Mouse (Mus musculus) thymus, postnatal 25 days (tissue): Measurements from ENCODE around the gene Tom1l2.

ENCODE experiments used
- DNase-seq: peaks from one replicate; pipeline ENCODE4 v3.0.0; 2022

Gene Tom1l2

DNA sequence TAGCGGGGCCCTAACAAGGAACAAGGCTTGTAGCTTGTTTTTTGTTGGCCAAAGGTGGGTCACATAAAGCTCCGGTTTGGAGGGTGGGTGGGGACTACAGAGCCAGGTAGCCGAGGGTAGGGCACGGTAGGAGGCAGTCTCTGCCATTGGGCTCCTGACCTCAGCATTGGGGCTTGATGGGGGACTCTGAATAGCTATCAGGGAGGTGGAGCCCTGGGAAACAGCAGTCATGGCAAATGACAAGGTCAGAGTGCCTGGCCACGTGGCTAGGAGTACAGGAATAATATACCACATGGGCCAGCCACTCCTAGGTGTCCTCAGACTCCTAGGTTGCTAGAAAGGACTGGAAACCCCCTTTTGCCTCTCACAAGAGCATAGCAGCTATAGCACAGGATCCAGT lies 156.4 kb downstream of the Tom1l2 start:
- no peak for DNase-seq

DNA sequence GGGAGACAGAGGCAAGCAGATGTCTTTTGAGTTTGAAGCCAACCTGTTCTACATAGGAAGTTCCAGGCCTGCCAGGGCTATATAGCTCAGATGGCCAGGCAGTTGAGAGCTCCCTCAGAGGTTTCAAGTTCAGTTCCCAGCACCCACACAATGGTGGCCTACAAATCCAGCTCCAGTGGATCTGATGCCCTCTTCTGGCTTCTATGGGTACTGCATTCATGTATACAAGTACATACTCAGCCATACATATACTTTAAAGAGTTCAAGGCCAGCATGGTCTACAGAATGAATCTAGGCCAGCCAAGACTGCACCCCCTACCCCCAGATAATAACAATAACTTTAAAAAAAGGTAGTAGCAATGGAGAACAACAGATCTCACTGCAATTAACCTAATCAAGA lies 157.6 kb downstream of the Tom1l2 start:
- DNase-seq: no peak

DNA sequence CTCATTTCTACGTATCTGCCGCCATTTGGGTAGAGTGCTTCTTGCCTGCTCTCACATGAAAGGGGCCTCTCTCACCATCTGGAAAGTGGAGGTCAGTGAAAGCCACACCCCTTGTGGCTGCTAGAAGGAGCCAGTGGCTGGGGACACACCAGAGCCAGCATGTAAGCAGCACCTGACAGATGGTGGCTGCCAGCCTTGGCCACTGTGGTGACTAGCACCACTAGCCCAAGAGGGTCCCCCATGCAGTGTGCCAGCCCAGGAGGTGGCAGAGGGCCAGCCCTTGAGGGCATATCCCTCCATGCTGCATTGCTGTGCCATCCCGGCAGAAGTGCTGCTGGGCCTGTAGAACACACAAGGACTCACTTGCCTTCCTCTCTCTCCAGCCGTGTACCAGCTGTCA lies 159.1 kb downstream of the Tom1l2 start:
- peak; percentile 8 for DNase-seq

DNA sequence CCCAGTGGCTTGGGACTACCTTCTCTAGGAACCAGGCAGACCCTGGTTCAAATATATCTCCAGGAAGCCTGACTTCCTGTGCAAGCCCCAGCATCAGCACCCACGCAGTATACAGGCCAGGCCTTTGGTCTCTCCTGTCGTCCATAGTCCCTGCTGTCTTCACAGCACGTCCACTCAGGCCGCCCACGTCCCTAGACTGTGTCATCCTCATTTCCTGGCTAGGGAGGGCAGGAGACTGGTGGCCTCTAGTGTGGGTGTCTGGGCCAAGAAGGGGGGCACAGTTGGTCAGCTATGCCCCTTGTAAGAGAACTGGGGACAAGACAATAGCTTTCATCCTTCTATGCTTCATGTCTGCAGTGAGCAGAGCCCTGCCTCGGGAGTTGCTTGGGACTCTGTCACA lies 160.2 kb downstream of the Tom1l2 start:
- peak; percentile 2 for DNase-seq

DNA sequence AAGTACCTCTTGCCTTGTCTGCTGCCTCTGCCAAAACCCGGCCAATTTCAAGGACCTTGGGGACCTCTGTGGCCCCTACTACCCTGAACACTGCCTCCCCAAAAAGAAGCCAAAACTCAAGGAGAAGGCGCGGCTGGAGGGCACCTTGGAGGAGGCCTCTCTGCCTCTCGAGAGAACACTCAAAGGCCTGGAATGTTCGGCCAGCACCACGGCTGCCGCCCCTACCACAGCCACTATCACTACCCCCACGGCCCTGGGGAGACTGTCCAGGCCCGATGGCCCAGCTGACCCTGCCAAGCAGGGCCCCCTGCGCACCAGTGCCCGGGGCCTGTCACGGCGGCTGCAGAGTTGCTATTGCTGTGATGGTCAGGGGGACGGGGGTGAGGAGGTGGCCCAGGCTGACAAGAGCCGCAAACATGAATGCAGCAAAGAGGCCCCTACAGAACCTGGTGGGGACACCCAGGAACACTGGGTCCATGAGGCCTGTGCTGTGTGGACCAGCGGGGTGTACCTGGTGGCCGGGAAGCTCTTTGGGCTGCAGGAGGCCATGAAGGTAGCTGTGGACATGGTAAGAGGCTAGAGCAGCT lies 162.6 kb downstream of the Tom1l2 start:
- DNase-seq: peak; percentile 1

DNA sequence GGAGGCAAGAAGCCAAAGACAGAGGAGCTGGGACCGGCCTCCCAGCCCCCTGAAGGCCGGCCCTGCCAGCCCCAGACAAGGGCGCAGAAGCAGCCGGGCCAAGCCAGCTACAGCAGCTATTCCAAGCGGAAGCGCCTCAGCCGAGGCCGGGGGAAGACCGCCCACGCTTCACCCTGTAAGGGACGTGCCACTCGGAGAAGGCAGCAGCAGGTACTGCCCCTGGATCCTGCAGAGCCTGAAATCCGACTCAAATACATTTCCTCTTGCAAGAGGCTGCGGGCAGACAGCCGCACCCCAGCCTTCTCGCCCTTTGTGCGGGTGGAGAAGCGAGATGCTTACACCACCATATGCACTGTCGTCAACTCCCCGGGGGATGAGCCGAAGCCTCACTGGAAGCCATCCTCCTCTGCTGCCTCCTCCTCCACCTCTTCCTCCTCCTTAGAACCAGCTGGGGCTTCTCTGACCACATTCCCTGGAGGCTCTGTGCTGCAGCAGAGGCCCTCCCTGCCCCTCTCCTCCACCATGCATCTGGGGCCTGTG lies 163.1 kb downstream of the Tom1l2 start:
- DNase-seq: peak; percentile 6

DNA sequence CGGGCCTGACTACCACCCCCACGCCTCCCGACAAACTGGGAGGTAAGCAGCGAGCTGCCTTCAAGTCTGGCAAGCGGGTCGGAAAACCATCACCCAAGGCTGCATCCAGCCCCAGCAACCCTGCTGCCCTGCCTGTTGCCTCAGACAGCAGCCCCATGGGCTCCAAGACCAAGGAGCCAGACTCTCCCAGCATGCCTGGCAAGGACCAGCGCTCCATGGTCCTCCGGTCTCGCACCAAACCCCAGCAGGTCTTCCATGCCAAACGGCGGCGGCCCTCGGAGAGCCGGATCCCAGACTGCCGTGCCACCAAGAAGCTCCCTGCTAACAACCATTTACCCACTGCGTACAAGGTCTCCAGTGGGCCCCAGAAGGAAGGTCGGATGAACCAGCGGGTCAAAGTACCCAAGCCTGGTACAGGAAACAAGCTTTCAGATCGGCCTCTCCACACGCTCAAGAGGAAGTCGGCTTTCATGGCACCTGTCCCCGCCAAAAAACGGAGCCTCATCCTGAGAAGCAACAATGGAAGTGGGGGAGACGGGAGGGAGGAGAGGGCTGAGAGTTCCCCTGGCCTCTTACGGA lies 164.3 kb downstream of the Tom1l2 start:
- peak; percentile 42 for DNase-seq

DNA sequence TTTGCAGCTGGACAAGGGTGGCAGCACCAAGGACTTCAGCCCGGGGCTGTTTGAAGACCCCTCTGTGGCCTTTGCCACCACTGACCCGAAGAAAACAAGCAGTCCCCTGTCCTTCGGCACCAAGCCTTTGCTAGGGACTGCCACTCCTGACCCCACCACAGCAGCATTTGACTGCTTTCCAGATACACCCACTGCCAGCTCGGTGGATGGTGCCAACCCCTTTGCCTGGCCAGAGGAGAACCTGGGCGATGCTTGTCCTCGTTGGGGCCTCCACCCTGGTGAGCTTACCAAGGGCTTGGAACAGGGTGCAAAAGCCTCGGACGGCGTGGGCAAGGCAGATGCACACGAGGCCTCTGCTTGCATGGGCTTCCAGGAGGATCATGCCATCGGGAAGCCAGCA lies 165.6 kb downstream of the Tom1l2 start:
- no peak for DNase-seq

DNA sequence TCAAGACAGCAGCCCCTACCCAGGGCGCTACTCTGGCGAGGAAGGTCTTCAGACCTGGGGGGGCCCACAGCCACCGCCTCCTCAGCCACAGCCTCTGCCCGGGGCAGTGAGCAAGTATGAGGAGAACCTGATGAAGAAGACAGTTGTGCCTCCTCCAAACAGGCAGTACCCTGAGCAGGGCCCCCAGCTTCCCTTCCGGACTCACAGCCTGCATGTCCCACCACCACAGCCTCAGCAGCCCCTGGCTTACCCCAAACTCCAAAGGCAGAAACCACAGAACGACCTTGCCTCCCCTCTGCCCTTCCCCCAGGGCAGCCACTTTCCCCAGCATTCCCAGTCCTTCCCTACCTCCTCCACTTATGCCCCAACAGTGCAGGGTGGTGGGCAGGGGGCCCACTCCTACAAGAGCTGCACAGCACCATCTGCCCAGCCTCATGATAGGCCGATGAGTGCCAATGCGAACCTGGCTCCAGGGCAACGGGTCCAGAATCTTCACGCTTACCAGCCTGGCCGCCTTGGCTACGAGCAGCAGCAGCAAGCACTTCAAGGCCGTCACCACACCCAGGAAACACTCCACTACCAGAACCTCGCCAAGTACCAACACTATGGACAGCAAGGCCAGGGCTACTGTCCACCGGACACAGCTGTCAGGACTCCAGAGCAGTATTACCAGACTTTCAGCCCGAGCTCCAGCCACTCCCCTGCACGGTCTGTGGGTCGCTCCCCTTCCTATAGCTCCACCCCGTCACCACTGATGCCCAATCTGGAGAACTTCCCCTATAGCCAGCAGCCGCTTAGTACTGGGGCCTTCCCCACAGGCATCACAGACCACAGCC lies 167.1 kb downstream of the Tom1l2 start:
- peak; percentile 47 for DNase-seq

DNA sequence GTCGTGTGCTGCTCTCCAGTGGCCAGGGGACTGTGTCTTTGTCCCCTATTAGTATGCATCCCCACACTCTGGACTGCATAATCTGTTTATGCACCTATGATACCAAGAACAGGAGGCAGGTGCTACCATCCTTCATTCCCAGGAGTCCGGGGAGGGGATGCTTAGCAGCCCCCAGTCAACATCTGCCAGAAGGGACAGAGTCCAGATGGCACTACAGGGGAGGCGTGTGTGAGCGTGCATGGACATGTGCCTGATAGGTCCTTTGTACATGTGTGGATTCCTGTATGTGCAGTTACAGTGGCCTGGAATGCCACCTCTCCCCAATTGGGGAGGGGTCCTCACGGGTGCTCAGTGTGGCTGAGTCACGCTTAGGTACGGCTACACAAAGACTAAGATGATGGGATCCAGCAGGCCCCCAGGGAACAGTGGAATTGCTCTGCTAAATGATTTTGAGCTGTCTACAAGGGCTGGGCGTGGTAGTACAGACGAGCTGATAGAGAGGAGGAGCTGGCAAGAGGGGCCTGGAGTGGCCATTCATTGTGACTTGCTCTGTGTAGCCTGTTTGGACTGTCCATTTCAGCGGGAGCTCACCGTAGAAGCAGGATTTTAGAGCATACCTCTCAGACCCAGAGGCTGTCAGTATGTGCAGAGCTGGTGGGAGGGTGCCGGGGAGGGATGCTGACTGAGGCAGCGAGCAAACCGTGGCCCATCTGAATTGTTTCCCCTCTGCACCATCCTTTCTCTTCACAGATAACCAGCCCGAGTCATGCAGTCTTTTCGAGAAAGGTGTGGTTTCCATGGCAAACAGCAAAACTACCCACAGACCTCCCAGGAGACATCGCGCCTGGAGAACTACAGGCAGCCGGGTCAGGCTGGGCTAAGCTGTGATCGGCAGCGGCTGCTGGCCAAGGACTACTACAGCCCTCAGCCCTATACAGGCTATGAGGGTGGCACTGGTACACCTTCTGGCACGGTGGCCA lies 168.1 kb downstream of the Tom1l2 start:
- peak; percentile 41 for DNase-seq

DNA sequence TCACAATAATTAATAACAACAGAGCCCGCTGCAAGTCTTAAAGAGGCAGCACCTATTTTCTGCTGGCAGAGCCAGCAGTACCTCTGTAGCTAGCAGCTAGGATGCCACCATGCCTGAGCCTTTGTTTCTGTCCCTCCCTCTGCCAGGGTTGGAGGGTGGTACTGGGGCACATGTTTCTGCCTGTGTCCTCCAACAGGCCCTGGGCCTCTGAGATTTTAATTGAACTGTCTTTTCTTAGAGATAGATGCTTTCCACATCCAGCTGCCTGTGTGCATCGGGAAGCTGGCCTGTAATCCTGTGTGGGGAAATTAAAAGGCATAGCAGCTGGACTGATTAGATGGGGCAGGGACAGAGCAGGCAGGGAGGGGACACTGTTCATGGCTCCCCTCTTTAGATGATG lies 170.0 kb downstream of the Tom1l2 start:
- DNase-seq: no peak

DNA sequence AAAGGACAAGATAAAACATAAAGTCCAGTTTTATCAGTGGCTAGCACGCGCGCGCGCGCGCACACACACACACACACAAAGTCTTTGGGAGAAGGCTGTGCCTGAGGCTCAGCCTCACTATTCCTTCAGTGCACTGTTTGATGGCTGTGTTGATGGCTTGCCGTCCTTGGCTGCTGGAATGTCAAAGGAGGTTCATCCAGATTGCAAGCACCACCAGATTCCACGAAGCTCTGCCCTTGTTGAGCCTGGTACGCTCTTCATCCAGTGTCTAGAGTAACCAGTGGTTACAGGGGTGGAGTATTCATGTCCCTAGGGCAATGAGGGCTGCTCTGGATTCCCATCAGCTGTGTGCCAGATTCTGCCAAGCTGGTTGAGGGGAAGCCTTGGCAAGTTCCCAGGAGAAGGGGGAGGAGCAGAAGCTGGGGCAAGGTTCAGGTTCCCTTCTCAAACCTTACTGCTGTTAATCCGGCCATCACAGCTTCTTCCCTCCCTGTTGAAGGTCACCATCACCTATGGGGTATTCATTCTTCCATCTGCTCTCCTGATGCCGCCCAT lies 170.5 kb downstream of the Tom1l2 start:
- DNase-seq: no peak

DNA sequence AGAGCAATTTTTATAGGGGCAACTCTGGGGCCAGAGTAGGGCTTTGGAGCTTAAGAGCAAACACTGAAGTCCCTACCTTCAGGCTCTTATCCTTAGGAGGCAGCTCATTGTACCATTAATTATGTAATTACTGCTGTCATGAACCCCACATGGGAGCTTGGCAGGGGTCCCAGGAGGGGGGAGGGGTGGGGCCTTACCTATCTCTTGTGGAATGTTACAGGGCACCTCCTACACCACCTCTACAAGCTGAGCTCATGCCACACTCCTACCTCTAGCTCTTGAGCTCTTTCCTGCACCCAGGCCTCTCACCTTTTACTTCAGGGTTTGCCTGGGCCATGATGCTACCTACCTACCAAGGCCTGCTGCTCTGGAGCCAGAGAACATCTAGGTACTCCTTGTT lies 174.2 kb downstream of the Tom1l2 start:
- no peak for DNase-seq

DNA sequence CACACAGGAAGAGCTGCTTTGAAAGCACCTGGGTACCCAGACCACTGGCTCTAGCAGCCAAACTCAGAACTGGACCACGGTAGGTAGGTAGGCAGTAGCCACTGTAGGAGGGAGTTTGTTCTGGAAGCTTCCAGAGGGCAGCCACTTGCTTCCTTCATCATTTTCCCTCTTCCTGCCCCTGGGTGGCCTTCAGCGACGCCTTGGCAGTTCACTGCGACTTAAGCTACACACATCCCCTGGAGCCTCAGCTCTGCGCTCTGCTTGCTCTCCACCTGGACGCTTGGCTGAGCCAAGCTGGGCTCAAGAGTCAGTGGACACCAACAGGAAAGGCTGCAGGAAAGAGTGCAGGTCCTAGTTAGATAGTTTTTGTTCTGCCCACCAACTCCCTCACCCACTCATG lies 174.7 kb downstream of the Tom1l2 start:
- DNase-seq: no peak

DNA sequence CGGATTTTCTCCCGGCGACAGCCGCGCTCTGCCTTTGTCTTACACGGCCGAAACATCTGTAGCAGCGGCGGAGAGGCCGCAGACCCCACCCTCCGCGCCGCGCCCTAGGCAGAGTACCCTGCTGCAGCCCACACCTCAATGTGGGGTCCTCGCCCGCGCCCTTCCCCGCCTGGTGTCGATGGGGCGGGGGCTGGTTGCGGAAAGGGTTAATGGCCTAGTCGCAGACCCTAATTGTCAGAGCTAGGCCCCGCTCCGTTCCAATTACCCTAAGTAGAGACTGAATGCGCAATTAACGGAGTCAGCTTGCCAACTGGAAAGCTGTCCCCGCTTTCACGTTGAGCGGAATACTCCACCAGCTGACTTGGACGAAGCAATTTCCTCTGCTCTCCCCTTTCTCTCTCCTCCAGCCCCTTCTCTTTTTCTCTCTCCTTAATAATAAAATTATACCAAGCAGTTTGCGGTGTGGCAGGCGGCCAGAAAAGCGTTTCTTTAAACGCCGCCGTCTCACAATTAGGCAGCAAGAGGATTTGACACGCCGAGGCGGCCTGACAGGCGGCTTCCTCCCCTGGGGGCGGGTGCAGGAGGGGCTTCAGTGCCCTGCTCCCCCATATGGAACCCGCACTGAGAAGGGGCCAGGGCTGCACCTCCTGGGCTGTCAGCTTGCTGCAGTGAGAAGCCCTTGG lies 175.6 kb downstream of the Tom1l2 start:
- DNase-seq: peak; percentile 46
